Mouse (Mus musculus): ENCODE measurements at regions not wholly inside any gene's neighbourhood (a gene's known extent, or its start where the extent isn't known, plus 50 kb on each side); places are given as distances from the start of the nearest gene placed in this dataset.

GRCm38 (mm10) chr13:44636008-44636335 is 93.3 kb upstream of the Jarid2 start:
- H3K4me1 ChIP-seq (ENCODE audit: control insufficient read depth), result peaks cover 5% of the 10 kb centered on the region
- H3K36me3 ChIP-seq (ENCODE audit: control insufficient read depth), result no peaks in the 10 kb centered on the region
- no peak overlapping the region for H3K4me3 ChIP-seq (replicated peaks)
- peaks cover 21% of the 10 kb centered on the region for H3K27me3 ChIP-seq (ENCODE audit: control insufficient read depth)
- no peaks in the 10 kb centered on the region; the same call in 1 of the 2 replicates for H3K9me3 ChIP-seq (ENCODE audit: control insufficient read depth, low read length)
- TF ChIP-seq GATA1 (IDR thresholded peaks at IDR 0.05; ENCODE audit: low read length), result no peak
- TF ChIP-seq TAL1 (IDR thresholded peaks at IDR 0.05; ENCODE audit: low read length), result no peak

DNA sequence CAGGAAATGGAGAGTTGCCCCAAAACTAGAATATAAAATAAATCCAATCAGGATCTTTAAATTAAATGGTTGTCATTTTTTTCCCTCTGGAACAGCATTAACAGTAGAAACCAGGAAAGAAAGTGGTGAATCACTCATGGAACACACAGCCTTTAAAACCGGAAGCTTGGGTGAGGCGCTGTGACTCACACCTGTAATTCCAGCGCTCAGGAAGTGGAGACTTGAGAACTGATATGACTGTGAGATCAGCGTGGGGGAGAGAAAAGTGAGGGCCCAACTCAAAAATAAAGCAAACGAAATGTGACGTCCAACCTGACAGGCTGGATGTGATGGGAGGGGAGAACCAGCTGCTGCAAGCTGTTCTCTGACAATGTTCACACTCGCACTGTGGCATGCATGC is 86.9 kb upstream of the Jarid2 start:
- no peak for TF ChIP-seq TAL1 (IDR thresholded peaks at IDR 0.05; ENCODE audit: low read length)
- TF ChIP-seq GATA1 (IDR thresholded peaks at IDR 0.05; ENCODE audit: low read length), result no peak
- no peaks in the 10 kb centered on the region for H3K9me3 ChIP-seq (ENCODE audit: control insufficient read depth, low read length)
- H3K36me3 ChIP-seq (ENCODE audit: control insufficient read depth), result no peaks in the 10 kb centered on the region
- no peak overlapping the region for H3K4me3 ChIP-seq (replicated peaks)
- H3K27me3 ChIP-seq (ENCODE audit: control insufficient read depth), result no peaks in the 10 kb centered on the region
- H3K4me1 ChIP-seq (ENCODE audit: control insufficient read depth), result peaks cover 2% of the 10 kb centered on the region

DNA sequence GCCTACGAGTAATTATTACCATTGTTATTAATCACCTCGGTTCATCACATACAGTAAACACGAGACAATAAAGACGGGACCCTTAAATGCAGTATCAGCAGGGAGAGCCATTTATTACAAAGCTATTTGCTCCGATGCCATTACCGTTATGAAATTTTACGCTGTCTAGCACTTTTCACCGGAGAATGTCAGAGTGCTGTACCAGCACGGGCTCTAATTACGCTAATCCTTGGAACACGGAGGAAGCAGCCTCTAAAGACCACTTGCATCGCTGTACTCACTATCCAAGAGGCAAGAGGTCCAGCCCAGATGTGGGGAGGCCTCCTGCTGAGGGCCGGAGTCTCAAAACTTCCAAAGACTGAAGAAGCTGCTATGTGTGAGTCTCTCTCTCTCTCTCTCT is 79.2 kb upstream of the Jarid2 start:
- TF ChIP-seq GATA1 (IDR thresholded peaks at IDR 0.05; ENCODE audit: low read length), result no peak
- no peak for TF ChIP-seq TAL1 (IDR thresholded peaks at IDR 0.05; ENCODE audit: low read length)
- peaks cover 2% of the 10 kb centered on the region for H3K4me1 ChIP-seq (ENCODE audit: control insufficient read depth)

DNA sequence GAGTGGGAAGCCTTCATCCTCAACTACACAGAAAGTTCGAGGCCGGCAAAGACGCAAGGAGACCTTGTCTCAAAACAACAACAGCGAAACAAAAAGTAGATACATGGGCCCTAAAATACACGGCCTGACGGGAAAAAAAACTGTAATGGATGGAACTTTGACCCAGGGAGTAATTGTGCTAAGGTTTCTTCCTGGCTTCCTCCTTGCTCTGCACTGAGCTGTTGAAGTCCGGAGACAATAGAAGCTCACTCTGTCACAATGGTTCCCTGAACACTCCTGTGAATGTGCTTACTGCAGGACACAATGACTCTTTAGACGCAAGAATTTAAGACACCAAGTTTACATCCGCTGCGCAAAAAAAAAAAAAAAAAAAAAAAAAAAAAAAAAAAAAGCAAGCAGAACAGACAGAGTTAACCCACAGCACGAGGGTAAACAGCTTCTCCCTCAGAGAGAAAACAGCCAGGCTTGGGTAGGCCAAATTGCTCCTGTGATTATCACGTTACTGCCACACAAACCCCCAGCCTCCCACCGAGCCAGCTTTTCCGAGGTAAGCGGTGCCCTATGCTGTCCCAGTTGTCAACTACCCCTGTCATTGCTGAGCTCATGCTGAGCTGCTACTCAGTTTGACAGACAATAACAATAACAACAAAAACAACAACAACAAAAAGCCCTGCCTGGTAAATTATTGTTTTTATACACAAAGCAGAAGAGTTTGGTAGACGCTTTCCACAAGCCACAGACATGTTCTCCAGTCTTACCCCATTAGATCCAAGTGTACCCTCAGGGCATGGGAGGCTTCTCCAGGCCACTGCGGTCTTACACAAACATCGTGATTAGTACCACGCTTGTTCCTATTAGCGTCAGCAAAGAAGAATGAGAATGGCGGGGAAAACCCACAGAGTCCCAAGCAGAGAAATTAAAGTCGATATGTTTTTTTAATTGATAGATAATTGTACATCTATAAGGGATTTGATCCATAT is 77.7 kb upstream of the Jarid2 start:
- Histone ChIP-seq H3K27me3 (ENCODE audit: control insufficient read depth) (no peaks in the 10 kb centered on the region; the same call in none of the 2 replicates), H3K36me3 (ENCODE audit: control insufficient read depth) (no peaks in the 10 kb centered on the region), H3K4me3 (replicated peaks) (no peak overlapping the region), H3K4me1 (ENCODE audit: control insufficient read depth) (peaks cover 2% of the 10 kb centered on the region; the same call in 1 of the 2 replicates), H3K9me3 (ENCODE audit: control insufficient read depth, low read length) (no peaks in the 10 kb centered on the region)
- TF ChIP-seq GATA1 (IDR thresholded peaks at IDR 0.05; ENCODE audit: low read length) (no peak), TAL1 (IDR thresholded peaks at IDR 0.05; ENCODE audit: low read length) (no peak)

More for the DNA sequence above, 79.2 kb upstream of the Jarid2 start:
- H3K27me3 ChIP-seq (ENCODE audit: control insufficient read depth), result no peaks in the 10 kb centered on the region; the same call in none of the 2 replicates
- no peaks in the 10 kb centered on the region for H3K9me3 ChIP-seq (ENCODE audit: control insufficient read depth, low read length)
- H3K36me3 ChIP-seq (ENCODE audit: control insufficient read depth), result no peaks in the 10 kb centered on the region
- H3K4me3 ChIP-seq (replicated peaks), result no peak overlapping the region

DNA sequence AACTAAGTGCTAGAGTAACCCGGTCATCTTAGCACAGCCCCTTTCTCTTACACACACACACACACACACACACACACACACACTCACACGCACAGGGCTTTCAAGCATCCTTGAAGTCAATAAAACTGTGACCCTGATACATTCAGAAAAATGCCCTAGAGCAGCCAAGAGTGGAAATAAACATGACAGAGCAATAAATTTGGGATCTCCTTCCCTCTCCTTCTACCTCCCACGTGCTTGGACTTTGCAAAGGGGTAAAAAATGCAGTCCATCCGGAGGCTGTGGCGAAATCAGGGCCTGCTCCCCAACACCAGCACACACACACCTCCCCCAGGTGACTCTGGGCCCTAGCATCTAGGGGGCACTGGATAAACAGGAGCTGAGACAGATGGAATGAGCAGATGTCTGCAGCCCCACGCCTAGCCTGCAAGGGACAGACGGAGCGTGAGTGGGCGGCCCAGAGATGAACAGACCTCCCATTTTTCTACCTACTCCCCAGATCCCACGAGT is 71.3 kb upstream of the Jarid2 start:
- H3K36me3 ChIP-seq (ENCODE audit: control insufficient read depth), result no peaks in the 10 kb centered on the region; the same call in 1 of the 2 replicates
- H3K4me1 ChIP-seq (ENCODE audit: control insufficient read depth), result peaks cover 42% of the 10 kb centered on the region
- TF ChIP-seq GATA1 (IDR thresholded peaks at IDR 0.05; ENCODE audit: low read length) (no peak), TAL1 (IDR thresholded peaks at IDR 0.05; ENCODE audit: low read length) (no peak)
- H3K4me3 ChIP-seq (replicated peaks), result no peak overlapping the region
- H3K27me3 ChIP-seq (ENCODE audit: control insufficient read depth), result no peaks in the 10 kb centered on the region
- no peaks in the 10 kb centered on the region for H3K9me3 ChIP-seq (ENCODE audit: control insufficient read depth, low read length)

GRCm38 (mm10) chr13:44659861-44660260 is 69.4 kb upstream of the Jarid2 start:
- H3K27me3 ChIP-seq (ENCODE audit: control insufficient read depth), result no peaks in the 10 kb centered on the region
- no peaks in the 10 kb centered on the region; the same call in 1 of the 2 replicates for H3K36me3 ChIP-seq (ENCODE audit: control insufficient read depth)
- peaks cover 59% of the 10 kb centered on the region for H3K4me1 ChIP-seq (ENCODE audit: control insufficient read depth)
- no peak overlapping the region for H3K4me3 ChIP-seq (replicated peaks)
- TF ChIP-seq TAL1 (IDR thresholded peaks at IDR 0.05; ENCODE audit: low read length), result no peak
- no peak for TF ChIP-seq GATA1 (IDR thresholded peaks at IDR 0.05; ENCODE audit: low read length)
- H3K9me3 ChIP-seq (ENCODE audit: control insufficient read depth, low read length), result no peaks in the 10 kb centered on the region

GRCm38 (mm10) chr13:44663062-44663461 is 66.2 kb upstream of the Jarid2 start:
- H3K4me3 ChIP-seq (replicated peaks), result peak overlapping the region; percentile 50
- TF ChIP-seq TAL1 (IDR thresholded peaks at IDR 0.05; ENCODE audit: low read length) (peak; percentile 74), GATA1 (IDR thresholded peaks at IDR 0.05; ENCODE audit: low read length) (peak; percentile 86)
- H3K4me1 ChIP-seq (ENCODE audit: control insufficient read depth), result peaks cover 57% of the 10 kb centered on the region
- H3K9me3 ChIP-seq (ENCODE audit: control insufficient read depth, low read length), result no peaks in the 10 kb centered on the region
- no peaks in the 10 kb centered on the region; the same call in 1 of the 2 replicates for H3K36me3 ChIP-seq (ENCODE audit: control insufficient read depth)
- no peaks in the 10 kb centered on the region for H3K27me3 ChIP-seq (ENCODE audit: control insufficient read depth)

GRCm38 (mm10) chr13:44663730-44664129 is 65.5 kb upstream of the Jarid2 start:
- peaks cover 51% of the 10 kb centered on the region for H3K4me1 ChIP-seq (ENCODE audit: control insufficient read depth)
- H3K36me3 ChIP-seq (ENCODE audit: control insufficient read depth), result no peaks in the 10 kb centered on the region; the same call in 1 of the 2 replicates
- no peaks in the 10 kb centered on the region for H3K9me3 ChIP-seq (ENCODE audit: control insufficient read depth, low read length)
- H3K27me3 ChIP-seq (ENCODE audit: control insufficient read depth), result no peaks in the 10 kb centered on the region
- H3K4me3 ChIP-seq (replicated peaks), result peak overlapping the region; percentile 50
- TF ChIP-seq GATA1 (IDR thresholded peaks at IDR 0.05; ENCODE audit: low read length) (no peak), TAL1 (IDR thresholded peaks at IDR 0.05; ENCODE audit: low read length) (no peak)

- peaks cover 8% of the 10 kb centered on the region for H3K4me1 ChIP-seq (ENCODE audit: control insufficient read depth)
- H3K27me3 ChIP-seq (ENCODE audit: control insufficient read depth), result peaks cover 28% of the 10 kb centered on the region
- H3K9me3 ChIP-seq (ENCODE audit: control insufficient read depth, low read length), result no peaks in the 10 kb centered on the region
- no peaks in the 10 kb centered on the region for H3K36me3 ChIP-seq (ENCODE audit: control insufficient read depth)
- TF ChIP-seq TAL1 (IDR thresholded peaks at IDR 0.05; ENCODE audit: low read length), result no peak
- no peak for TF ChIP-seq GATA1 (IDR thresholded peaks at IDR 0.05; ENCODE audit: low read length)
- no peak overlapping the region for H3K4me3 ChIP-seq (replicated peaks)
Observed at GRCm38 (mm10) chr13:44669761-44670160, 59.5 kb upstream of the Jarid2 start.

Data from erythroblast, embryonic 14.5 days (primary cell).